Mouse (Mus musculus): ENCODE data around the gene Zfp692.
"Not testable (repeated sequence)": the region's sequence is repeated elsewhere in the genome, so short reads cannot be mapped to it uniquely, and the experiment has no call there.

Zfp692 gene

DNA sequence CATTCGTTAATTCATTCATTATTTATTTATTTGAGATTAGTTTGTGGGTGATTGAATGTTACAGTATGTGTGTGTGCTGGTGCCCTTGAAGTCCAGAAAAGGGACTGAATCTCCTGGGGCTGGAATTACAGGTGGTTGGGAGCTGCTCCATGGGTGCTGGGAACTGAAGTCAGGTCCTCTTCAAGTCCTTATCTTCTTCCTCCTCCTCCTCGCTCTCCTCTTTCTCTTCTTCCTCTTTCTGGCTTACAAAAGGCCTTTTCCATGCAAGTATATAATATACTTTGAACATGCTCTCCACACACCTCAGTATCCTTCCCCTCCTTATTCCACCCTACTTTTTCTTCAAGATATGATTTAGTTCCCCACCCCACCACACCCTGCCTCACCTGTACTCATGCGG, 50.2 kb downstream of the Zfp692 start:
- DNase-seq, result no peak

DNA sequence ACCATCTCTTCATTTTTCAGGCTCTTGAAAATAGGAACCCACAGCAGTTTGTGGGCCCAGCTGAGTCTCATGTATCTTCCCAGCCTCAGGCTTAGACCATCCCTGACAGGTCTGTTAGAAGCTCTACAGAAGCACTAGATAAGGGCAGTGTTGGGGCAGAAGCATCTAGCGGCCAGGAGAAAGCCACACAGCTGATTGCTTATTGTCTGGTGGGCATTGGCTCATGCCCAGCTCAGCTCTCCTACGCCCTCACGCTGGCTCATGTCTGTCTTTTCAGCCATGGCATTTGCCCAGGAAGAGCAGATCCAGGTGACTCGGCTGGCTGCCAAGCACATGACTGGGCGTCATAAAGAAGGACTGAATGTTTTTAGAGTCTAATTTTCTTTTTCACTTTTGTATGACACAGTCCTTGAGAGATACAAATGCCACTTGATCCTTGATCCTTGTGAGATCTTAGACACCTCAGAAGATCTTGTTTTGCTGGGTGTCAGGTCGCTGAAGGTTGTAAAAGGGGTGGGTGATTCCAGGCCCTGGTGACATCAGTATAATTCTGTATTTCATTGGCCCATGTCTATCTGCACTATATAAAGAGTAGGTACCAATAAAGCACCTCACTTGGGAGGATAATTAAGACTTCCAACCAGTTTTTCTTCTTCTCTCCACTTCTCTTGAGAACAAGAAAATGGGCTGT, 51.1 kb downstream of the Zfp692 start:
- no peak for DNase-seq

DNA sequence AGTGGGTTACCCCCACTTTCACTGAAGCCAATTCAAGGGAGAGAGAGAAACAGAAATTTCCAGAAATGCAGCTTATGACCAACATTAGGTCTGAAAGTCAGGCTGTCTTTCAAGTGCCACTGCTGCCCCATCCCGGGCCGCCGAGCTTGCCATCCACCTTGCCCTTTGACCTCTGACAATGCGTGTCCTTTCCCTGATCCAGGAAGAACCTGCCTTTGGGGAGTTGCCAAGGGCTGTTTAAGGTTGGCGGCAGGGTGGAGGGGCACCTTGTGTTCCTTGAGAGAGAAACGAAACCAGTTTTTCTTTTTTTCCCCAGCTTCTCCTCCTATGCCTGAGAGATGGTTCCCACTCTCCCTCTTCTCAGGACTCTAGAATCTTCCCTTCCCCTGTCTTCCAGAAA, 55.7 kb downstream of the Zfp692 start:
- DNase-seq, result not testable (repeated sequence)

All from heart, adult 11 months (tissue).